9 mouse cellular contexts compared by ENCODE assay signal in the genomic region with DNA sequence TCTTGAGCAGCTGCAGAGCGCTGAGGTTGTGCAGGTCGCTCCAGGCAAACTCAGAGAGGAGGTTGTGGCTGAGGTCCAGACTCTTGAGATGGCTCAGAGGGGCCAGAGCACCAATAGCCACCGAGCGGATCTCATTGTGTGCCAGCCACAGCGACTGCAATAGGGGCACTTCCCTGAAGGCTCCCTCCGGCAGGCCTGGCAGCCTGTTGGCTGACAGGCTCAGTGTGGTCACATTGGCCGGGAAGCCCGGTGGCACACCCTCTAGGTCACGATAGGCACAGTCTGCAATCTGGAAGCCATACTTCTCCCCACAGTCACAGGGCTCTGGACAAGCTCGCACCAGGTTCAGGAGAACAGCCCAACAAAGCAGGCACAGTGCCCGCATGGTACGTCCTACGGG. TPM values are rescaled to one million over a fixed set of nuclear protein-coding genes. Genes with fewer than 3 reads are reported as not detected.
DNase-seq lines count a peak whose midpoint lies in the region; ATAC-seq and TF ChIP-seq lines count a peak whose summit lies in the region.
"Had no signal": no experiment of that assay in that cellular context is flagged by ENCODE, and none has a peak within 500 bp of the region (broad histone marks: within the 10 kb centered on the region; RNA-seq: fewer than 3 reads in every experiment).

No protein-coding gene starts in this region.

- H3K9ac ChIP-seq in ES-E14 (ENCODE audit: insufficient read depth, low read depth, low read length, poor library complexity, severe bottlenecking), result no peak overlapping the region
- peak overlapping the region; percentile 45; the same call in 1 of the 2 replicates for H3K9ac ChIP-seq in heart, embryonic 14.5 days (ENCODE audit: low read length)
- H3K9ac ChIP-seq in liver, embryonic 11.5 days (ENCODE audit: low read depth, low read length), result no peak overlapping the region

- 73% methylated on average over 13 of the region's 13 CpGs for WGBS in heart, embryonic 10.5 days
- 79% methylated on average over 13 of the region's 13 CpGs for WGBS in heart, embryonic 14.5 days
- 82% methylated on average over 13 of the region's 13 CpGs for WGBS in liver, embryonic 11.5 days

- DNase-seq in heart, embryonic 10.5 days (ENCODE audit: low spot score), result peak; percentile 66
- no peak for DNase-seq in heart, adult 9 months (ENCODE audit: low spot score in 2 of 2)
- no peak for DNase-seq in ES-E14 (ENCODE audit: low read depth, low spot score)
- DNase-seq in liver, embryonic 11.5 days (ENCODE audit: low spot score), result no peak
- no peak for DNase-seq in right cerebral cortex, postnatal 4 days
- DNase-seq in cerebellum, postnatal 25 days, result no peak
- DNase-seq in urinary bladder, postnatal 10 days (ENCODE audit: low spot score), result no peak

- H3K9me3 ChIP-seq in heart, embryonic 10.5 days, result no peaks in the 10 kb centered on the region
- H3K9me3 ChIP-seq in ES-E14 (ENCODE audit: control insufficient read depth, insufficient read depth, low read depth, low read length), result no peaks in the 10 kb centered on the region
- H3K9me3 ChIP-seq in heart, embryonic 14.5 days (ENCODE audit: control insufficient read depth, low read length), result no peaks in the 10 kb centered on the region
- no peaks in the 10 kb centered on the region for H3K9me3 ChIP-seq in liver, embryonic 11.5 days (ENCODE audit: control insufficient read depth, low read length)

- peaks cover 36% of the 10 kb centered on the region for H3K27me3 ChIP-seq in heart, embryonic 10.5 days (ENCODE audit: insufficient read depth, poor library complexity, severe bottlenecking)
- no peaks in the 10 kb centered on the region for H3K27me3 ChIP-seq in heart, embryonic 14.5 days (ENCODE audit: control insufficient read depth, insufficient read depth, low read length)
- no peaks in the 10 kb centered on the region for H3K27me3 ChIP-seq in liver, embryonic 11.5 days (replicated peaks; ENCODE audit: control insufficient read depth, insufficient read depth, low read length)

- peak overlapping the region; percentile 38 for H3K4me2 ChIP-seq in heart, embryonic 14.5 days (ENCODE audit: low read length)
- H3K4me2 ChIP-seq in liver, embryonic 11.5 days, result peak overlapping the region; percentile 43

- H3K4me3 ChIP-seq in heart, embryonic 10.5 days, result no peak overlapping the region
- H3K4me3 ChIP-seq in ES-E14 (ENCODE audit: insufficient read depth in 1 of 2, low read depth in 1 of 2, low read length in 2 of 2, poor library complexity in 1 of 2, severe bottlenecking in 1 of 2), result peak overlapping the region; percentile 21 to 26; a peak in 2 of 4 replicates
- H3K4me3 ChIP-seq in heart, embryonic 14.5 days (ENCODE audit: control insufficient read depth in 1 of 2, insufficient read depth in 1 of 2, low read depth in 1 of 2, low read length in 2 of 2), result peak overlapping the region; percentile 8 to 16; a peak in 3 of 4 replicates
- no peak overlapping the region for H3K4me3 ChIP-seq in liver, embryonic 11.5 days (ENCODE audit: low read depth, low read length)

- no peaks in the 10 kb centered on the region for H3K36me3 ChIP-seq in heart, embryonic 10.5 days
- no peaks in the 10 kb centered on the region for H3K36me3 ChIP-seq in ES-E14 (ENCODE audit: control insufficient read depth, insufficient read depth, low read length, poor library complexity, severe bottlenecking)
- no peaks in the 10 kb centered on the region for H3K36me3 ChIP-seq in heart, embryonic 14.5 days (ENCODE audit: control insufficient read depth, insufficient read depth, low read length)
- H3K36me3 ChIP-seq in liver, embryonic 11.5 days (ENCODE audit: control insufficient read depth, insufficient read depth, low read length), result no peaks in the 10 kb centered on the region

- H3K27ac ChIP-seq in heart, embryonic 10.5 days, result peak overlapping the region; percentile 69
- H3K27ac ChIP-seq in ES-E14 (ENCODE audit: insufficient read depth, low read depth, low read length, poor library complexity, severe bottlenecking), result no peak overlapping the region
- peak overlapping the region; percentile 74 to 78 for H3K27ac ChIP-seq in heart, embryonic 14.5 days (replicated peaks in 1 of 2; ENCODE audit: control insufficient read depth in 1 of 2, insufficient read depth in 1 of 2, low read depth in 2 of 2, low read length in 2 of 2)
- peak overlapping the region; percentile 65 for H3K27ac ChIP-seq in liver, embryonic 11.5 days (ENCODE audit: low read depth, low read length)

- in situ Hi-C loops in ES-E14 (cut with MboI; ENCODE audit: low sequenced_read_pairs in 2 of 2, unreplicated experiment in 2 of 2), result no loop called here

- ATAC-seq in heart, embryonic 14.5 days (ENCODE audit: insufficient number of reproducible peaks, insufficient read depth, low FRiP score, low read depth), result no peak
- ATAC-seq in liver, embryonic 11.5 days (replicated peaks; ENCODE audit: low FRiP score), result no peak

- H3K4me1 ChIP-seq in heart, embryonic 10.5 days, result peaks cover 68% of the 10 kb centered on the region
- no peaks in the 10 kb centered on the region; a peak in 1 of 4 replicates for H3K4me1 ChIP-seq in ES-E14 (ENCODE audit: control insufficient read depth in 2 of 2, insufficient read depth in 2 of 2, low read length in 2 of 2, poor library complexity in 1 of 2)
- H3K4me1 ChIP-seq in heart, embryonic 14.5 days (ENCODE audit: control insufficient read depth in 2 of 2, insufficient read depth in 2 of 2, low read length in 2 of 2), result peaks cover 30 to 40% of the 10 kb centered on the region in 2 experiments
- peaks cover 6% of the 10 kb centered on the region; the same call in 1 of the 2 replicates for H3K4me1 ChIP-seq in liver, embryonic 11.5 days (replicated peaks; ENCODE audit: control insufficient read depth, insufficient read depth, low read length)

TF ChIP-seq in ES-E14, 5 proteins besides CTCF, POLR2A, EP300 and RAD21:
- TF ChIP-seq HCFC1 (IDR thresholded peaks at IDR 0.05; ENCODE audit: borderline replicate concordance, insufficient read depth, low read length), result no peak
- no peak for TF ChIP-seq MAFK (IDR thresholded peaks at IDR 0.05; ENCODE audit: insufficient read depth, low read depth, low read length)
- TF ChIP-seq CHD2 (IDR thresholded peaks at IDR 0.05; ENCODE audit: low read depth, low read length), result no peak
- no peak for TF ChIP-seq ZNF384 (IDR thresholded peaks at IDR 0.05; ENCODE audit: low read depth, low read length)
- TF ChIP-seq ZC3H11A (IDR thresholded peaks at IDR 0.05; ENCODE audit: borderline replicate concordance, low read depth, low read length), result no peak

RNA-seq across cellular contexts. Expression of a gene that starts 39.2 kb away (rescaled TPM):
- 0.07 TPM in 1 of 2 replicates, not detected in the other for polyA plus RNA-seq in heart, embryonic 10.5 days (2016; fragmentation: Nextera tagmentation; extraction: Ambion mirVana)
- total RNA-seq in ES-E14 (2012; rRNA removed), result 0.13 and 0.95 TPM in 2 replicates
- polyA plus RNA-seq in heart, embryonic 14.5 days (2014; fragmentation: Nextera tagmentation; extraction: Ambion mirVana), result not detected in 2 replicates
- polyA plus RNA-seq in liver, embryonic 11.5 days (2014; fragmentation: Nextera tagmentation; extraction: Ambion mirVana), result not detected in 2 replicates
- total RNA-seq: granulocyte monocyte progenitor cell, adult 5-6 weeks had no signal

RNA-seq across cellular contexts. Expression of a gene that starts 46.3 kb away (rescaled TPM):
- 3.0 and 10.4 TPM in 2 replicates for polyA plus RNA-seq in heart, embryonic 10.5 days (2016; fragmentation: Nextera tagmentation; extraction: Ambion mirVana)
- total RNA-seq in ES-E14 (2012; rRNA removed), result 0.22 and 0.26 TPM in 2 replicates
- polyA plus RNA-seq in heart, embryonic 14.5 days (2014; fragmentation: Nextera tagmentation; extraction: Ambion mirVana), result 10.5 and 15.6 TPM in 2 replicates
- polyA plus RNA-seq in liver, embryonic 11.5 days (2014; fragmentation: Nextera tagmentation; extraction: Ambion mirVana), result 7.7 and 8.5 TPM in 2 replicates

RNA-seq across cellular contexts. Expression of a gene that starts 46.3 kb away (rescaled TPM):
- not detected in 2 replicates for polyA plus RNA-seq in heart, embryonic 10.5 days (2016; fragmentation: Nextera tagmentation; extraction: Ambion mirVana)
- 7.8 and 12.8 TPM in 2 replicates for total RNA-seq in ES-E14 (2012; rRNA removed)
- polyA plus RNA-seq in heart, embryonic 14.5 days (2014; fragmentation: Nextera tagmentation; extraction: Ambion mirVana), result not detected in 2 replicates
- 0.43 TPM in 1 of 2 replicates, not detected in the other for polyA plus RNA-seq in liver, embryonic 11.5 days (2014; fragmentation: Nextera tagmentation; extraction: Ambion mirVana)
- total RNA-seq: granulocyte monocyte progenitor cell, adult 5-6 weeks had no signal

Comparison
In these comparisons a context has a peak if more than half of its experiments do, and no peak if none do; other contexts are left out.
1. H3K4me3 ChIP-seq: peak in ES-E14 (2 of 2) and heart, embryonic 14.5 days (2 of 2); none in heart, embryonic 10.5 days (single experiment) and liver, embryonic 11.5 days (single experiment).